Mouse (Mus musculus) CD4-positive, CD25-positive, alpha-beta regulatory T cell, adult 9 weeks (primary cell): Measurements from ENCODE around the gene Myh11. TPM values are rescaled to one million over a fixed set of nuclear protein-coding genes. Genes with fewer than 3 reads are reported as not detected.

Experiments used
- polyA plus RNA-seq: library from polyadenylated mRNA; unstranded; fragments of 100-300 nt; shearing (Covaris generic); gene quantifications from one replicate; pipeline ENCODE4 v1.2.1, GENCODE M21; 2017

The Myh11 gene
- 0.11 TPM for polyA plus RNA-seq

GRCm38 (mm10) chr16:14291223-14291622, at the start of gene Myh11:
Myh11 (minus strand) TSS chr16:14291372.

DNA sequence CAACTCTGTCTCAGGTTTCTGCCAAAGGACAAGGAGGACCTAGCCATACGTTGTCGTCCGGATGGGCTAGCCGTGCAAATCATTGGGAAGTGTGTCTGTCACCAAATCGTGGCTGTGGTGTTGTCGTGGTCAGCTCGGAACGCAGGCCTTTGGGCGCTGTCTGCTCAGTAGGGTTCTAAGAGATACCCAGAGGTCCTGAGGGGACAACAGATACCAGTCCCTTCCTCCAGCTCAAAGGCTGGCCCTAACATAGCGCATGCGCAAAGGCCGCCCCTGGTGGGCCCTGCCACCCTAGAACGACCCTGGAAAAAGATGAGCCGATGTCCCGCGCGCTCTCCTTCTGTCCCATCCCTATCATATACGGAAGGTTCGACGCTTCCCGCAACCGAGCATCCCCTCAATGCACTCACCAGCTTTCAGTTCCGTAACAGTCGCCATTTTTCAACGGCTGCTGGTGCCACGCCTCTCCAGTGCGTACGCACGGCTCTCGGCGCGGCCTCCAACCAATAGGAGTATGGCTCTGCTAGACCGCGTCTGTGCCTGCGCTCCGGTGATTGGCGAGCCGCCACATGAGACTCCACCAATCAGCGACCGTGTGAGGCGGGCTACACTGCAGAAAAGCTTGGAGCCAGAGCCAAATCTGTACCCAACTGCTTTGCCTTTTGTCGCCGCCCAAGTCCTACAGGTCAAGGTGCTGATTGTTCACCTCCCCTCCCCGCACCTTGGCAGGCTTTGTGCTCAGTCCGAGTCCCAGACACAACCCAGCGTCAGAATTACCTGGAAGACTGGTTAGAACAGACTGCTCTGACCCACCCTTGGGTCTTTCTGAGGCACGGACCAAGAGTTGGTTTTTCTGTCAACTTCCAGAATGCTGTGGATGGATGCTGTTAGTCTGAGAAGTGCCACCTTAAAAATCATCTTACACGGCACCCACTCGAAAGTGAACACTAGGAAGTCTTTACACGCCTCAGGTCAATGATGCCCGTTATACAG, 26.0 kb upstream of the Myh11 start, which contains the start of gene Fopnl:
Fopnl (minus strand) TSS at position 522 of the 993 bp plus-strand sequence.

DNA sequence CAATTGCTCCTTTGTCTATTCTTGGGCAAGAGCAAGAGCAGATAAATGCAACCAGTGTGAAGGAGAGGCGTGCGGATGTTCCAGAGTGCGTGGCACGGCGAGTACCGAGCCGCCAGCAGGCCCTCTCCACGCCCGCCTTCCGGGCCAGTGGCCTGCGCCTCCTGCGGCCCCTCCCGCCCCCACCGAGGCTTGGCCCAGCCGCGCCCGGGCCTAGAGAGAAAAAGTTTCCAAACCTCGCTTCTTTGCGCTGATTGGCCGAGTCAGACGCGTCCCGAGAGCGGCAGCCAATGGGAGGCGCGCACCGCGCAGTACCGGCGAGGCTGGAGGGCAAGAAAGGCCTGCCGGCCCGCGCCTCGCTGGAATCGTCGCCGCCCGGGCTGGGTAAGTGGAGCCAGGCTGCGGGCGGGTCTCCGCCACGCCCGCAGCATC, 128.2 kb downstream of the Myh11 start, which contains the start of the genes Nde1 and Marf1:
Nde1 (plus strand) TSS at position 288 of the 429 bp plus-strand sequence.
Marf1 (minus strand) TSS at position 364 of the 429 bp plus-strand sequence.

Other genes with a start within 250 kb of the Myh11 start
- gene Nde1, start 128.1 kb downstream of the Myh11 start, polyA plus RNA-seq: 106 TPM
- gene Marf1, start 128.0 kb downstream of the Myh11 start, polyA plus RNA-seq: 7.3 TPM
- 118 TPM for gene Fopnl, start 26.0 kb upstream of the Myh11 start, polyA plus RNA-seq
- gene Abcc1, start 70.2 kb upstream of the Myh11 start, polyA plus RNA-seq: 44.4 TPM